Mouse (Mus musculus) CH12.LX (cell line): ENCODE measurements around the gene Atp8a2.

Source experiments
- CHD2 ChIP-seq: IDR thresholded peaks from 2 replicates; pipeline ENCODE4 v1.6.1; 2011; ENCODE audit warnings: low read length, improper control_type of control experiment
- CTCF ChIP-seq, 2 experiments: IDR thresholded peaks in 1 of 2; conservative IDR thresholded peaks in 1 of 2; 2 replicates each; pipeline ENCODE4 v1.5.1; 2011 to 2012; ENCODE audit warnings: low read depth in 2 of 2, low read length in 2 of 2, improper control_type of control experiment in 1 of 2, inconsistent platforms in 1 of 2, mild to moderate bottlenecking in 1 of 2, moderate library complexity in 1 of 2
- JUND ChIP-seq: conservative IDR thresholded peaks from 2 replicates; pipeline ENCODE4 v1.6.1; 2011; ENCODE audit warnings: low read depth, low read length, improper control_type of control experiment
- MAZ ChIP-seq: IDR thresholded peaks from 2 replicates; pipeline ENCODE4 v1.6.1; 2012; ENCODE audit warnings: low read depth, mild to moderate bottlenecking, inconsistent platforms, low read length, improper control_type of control experiment, moderate library complexity
- NRF1 ChIP-seq: IDR thresholded peaks from 2 replicates; pipeline ENCODE4 v1.6.1; 2014; ENCODE audit warnings: low read depth, mild to moderate bottlenecking, inconsistent platforms, low read length, improper control_type of control experiment, moderate library complexity
- TCF12 ChIP-seq: IDR thresholded peaks from 2 replicates; pipeline ENCODE4 v1.6.1; 2014; ENCODE audit warnings: low read depth, mild to moderate bottlenecking, inconsistent platforms, low read length, improper control_type of control experiment

- TF ChIP-seq NRF1 (no peak), CTCF (conservative IDR thresholded peaks at IDR 0.05 in 1 of 2, IDR thresholded peaks at IDR 0.05 in 1 of 2; ENCODE audit: low read depth in 2 of 2, low read length in 2 of 2) (no peak), MAZ (no peak), TCF12 (no peak), JUND (no peak), CHD2 (no peak)
Measured at GRCm38 (mm10) chr14:59836876-59837543, 360.0 kb downstream of the Atp8a2 start.
